Mouse (Mus musculus): ENCODE results near the gene Nmb. TPM values are rescaled to one million over a fixed set of nuclear protein-coding genes. Genes with fewer than 3 reads are reported as not detected.

Nmb gene
- total and polyA plus RNA-seq, 3 experiments: 0.47 to 0.66 (median 0.47) TPM

DNA sequence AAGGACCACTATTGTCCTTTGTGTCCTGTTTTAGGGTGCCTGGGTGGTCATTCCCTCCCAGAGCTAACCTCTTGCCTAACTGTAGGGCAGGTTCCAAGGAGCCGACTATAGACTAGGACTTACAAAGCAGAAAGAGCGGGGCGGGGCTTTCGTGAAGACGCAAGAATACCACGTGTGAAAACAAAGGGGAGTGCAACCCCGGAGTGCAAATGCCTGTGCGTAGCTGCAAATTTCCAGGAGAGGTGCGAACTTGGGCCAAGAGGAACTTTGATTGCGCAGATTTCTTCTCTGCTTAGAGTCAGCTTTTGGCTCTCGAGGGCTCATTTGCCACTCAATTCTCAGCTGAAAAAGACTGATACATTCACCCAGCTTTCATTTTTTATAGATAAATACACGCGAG lies 44.6 kb downstream of the Nmb start:
- Histone ChIP-seq H3K27me3 (replicated peaks) (no peaks in the 10 kb centered on the region), H3K36me3 (replicated peaks in 1 of 2; ENCODE audit: control insufficient read depth in 1 of 2, insufficient read depth in 1 of 2, low read length in 1 of 2) (peaks cover 2 to 17% of the 10 kb centered on the region in 2 experiments), H3K9ac (ENCODE audit: insufficient read depth, low read depth) (peak overlapping the region; percentile 34; the same call in 1 of the 2 replicates), H3K4me1 (ENCODE audit: control insufficient read depth in 1 of 2, insufficient read depth in 2 of 2) (peaks cover 2 to 35% of the 10 kb centered on the region in 2 experiments; a peak in 3 of 4 replicates), H3K27ac (ENCODE audit: insufficient read depth, low read depth) (no peak overlapping the region), H3K9me3 (replicated peaks; ENCODE audit: low read length) (no peaks in the 10 kb centered on the region), H3K4me3 (replicated peaks in 1 of 3; ENCODE audit: low read depth in 2 of 3, low read length in 2 of 3, poor library complexity in 1 of 3) (peak overlapping the region; percentile 87 to 94 (median 88)), H3K79me2 (replicated peaks; ENCODE audit: control insufficient read depth, extremely low read depth, insufficient read depth, poor library complexity, severe bottlenecking) (no peaks in the 10 kb centered on the region), H3K4me2 (ENCODE audit: insufficient read depth, low read depth, poor library complexity, severe bottlenecking) (peak overlapping the region; percentile 82)
- DNase-seq (ENCODE audit: extremely low read depth): peak; percentile 69
- in situ Hi-C loops (cut with MboI; ENCODE audit: low pct_ligation_motif_present, low pct_unique_long_range_greater_than_20kb, low sequenced_read_pairs): no loop called here
- dilution Hi-C loops (cut with MboI; ENCODE audit: extremely low pct_ligation_motif_present, extremely low pct_unique_long_range_greater_than_20kb, low sequenced_read_pairs): no loop called here
- peak; percentile 84 for TF ChIP-seq SIN3A (IDR thresholded peaks at IDR 0.05; ENCODE audit: low read length)
- no peak for TF ChIP-seq ELF1 (IDR thresholded peaks at IDR 0.05; ENCODE audit: low read depth, low read length)
- TF ChIP-seq MAX (IDR thresholded peaks at IDR 0.05; ENCODE audit: low read length): peak; percentile 88
- TF ChIP-seq MXI1 (IDR thresholded peaks at IDR 0.05; ENCODE audit: low read depth, low read length): peak; percentile 87; the same call in 1 of the 2 replicates
- peak; percentile 62 for TF ChIP-seq USF1 (IDR thresholded peaks at IDR 0.05; ENCODE audit: low read depth, low read length)

DNA sequence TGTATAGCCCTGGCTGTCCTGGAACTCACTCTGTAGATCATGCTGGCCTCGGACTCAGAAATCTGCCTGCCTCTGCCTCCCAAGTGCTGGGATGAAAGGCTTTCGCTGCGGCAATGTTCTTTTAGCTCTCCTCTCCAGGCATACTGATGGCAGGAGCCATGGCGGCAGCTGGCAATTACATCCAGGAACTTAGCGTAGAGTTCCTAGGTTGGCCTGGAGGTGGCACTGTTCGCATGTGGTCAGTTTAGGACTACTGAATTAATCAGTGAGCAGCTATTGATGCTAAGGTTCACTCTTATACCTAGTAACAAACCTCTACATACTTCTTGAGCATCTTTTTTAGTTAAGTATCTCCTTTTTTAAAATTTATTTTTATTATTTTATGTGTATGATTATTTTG lies 47.7 kb downstream of the Nmb start:
- in situ Hi-C loops (cut with MboI; ENCODE audit: low pct_ligation_motif_present, low pct_unique_long_range_greater_than_20kb, low sequenced_read_pairs) (no loop called here), dilution Hi-C loops (cut with MboI; ENCODE audit: extremely low pct_ligation_motif_present, extremely low pct_unique_long_range_greater_than_20kb, low sequenced_read_pairs) (no loop called here)
- peak; percentile 72 for DNase-seq (ENCODE audit: extremely low read depth)
- peak overlapping the region; percentile 22; the same call in 1 of the 2 replicates for H3K9ac ChIP-seq (ENCODE audit: insufficient read depth, low read depth)
- H3K4me2 ChIP-seq (ENCODE audit: insufficient read depth, low read depth, poor library complexity, severe bottlenecking): peak overlapping the region; percentile 51
- no peaks in the 10 kb centered on the region for H3K36me3 ChIP-seq (replicated peaks in 1 of 2; ENCODE audit: control insufficient read depth in 1 of 2, insufficient read depth in 1 of 2, low read length in 1 of 2)
- no peak overlapping the region for H3K27ac ChIP-seq (ENCODE audit: insufficient read depth, low read depth)
- H3K4me3 ChIP-seq (replicated peaks in 1 of 3; ENCODE audit: low read depth in 2 of 3, low read length in 2 of 3, poor library complexity in 1 of 3): no peak overlapping the region
- H3K27me3 ChIP-seq (replicated peaks): no peaks in the 10 kb centered on the region
- no peaks in the 10 kb centered on the region for H3K79me2 ChIP-seq (replicated peaks; ENCODE audit: control insufficient read depth, extremely low read depth, insufficient read depth, poor library complexity, severe bottlenecking)
- TF ChIP-seq ZKSCAN1 (IDR thresholded peaks at IDR 0.05; ENCODE audit: borderline replicate concordance, low read depth, low read length) (no peak), TCF12 (IDR thresholded peaks at IDR 0.05; ENCODE audit: low read depth, low read length) (0 out of 2 replicates have a peak, but pooled peaks have one; percentile 13), HCFC1 (IDR thresholded peaks at IDR 0.05; ENCODE audit: low read depth, low read length) (peak; percentile 53), ELF1 (IDR thresholded peaks at IDR 0.05; ENCODE audit: low read depth, low read length) (peak; percentile 43), RAD21 (IDR thresholded peaks at IDR 0.05; ENCODE audit: low read depth, low read length) (peak; percentile 89), POLR2A (IDR thresholded peaks at IDR 0.05; ENCODE audit: low read depth, low read length) (peak; percentile 36; the same call in 1 of the 2 replicates), MYC (IDR thresholded peaks at IDR 0.05; ENCODE audit: low read depth, low read length) (peak; percentile 73), MAZ (IDR thresholded peaks at IDR 0.05; ENCODE audit: low read depth, low read length) (0 out of 2 replicates have a peak, but pooled peaks have one; percentile 18), ZC3H11A (IDR thresholded peaks at IDR 0.05; ENCODE audit: low read depth, low read length) (peak; percentile 39), USF2 (conservative IDR thresholded peaks at IDR 0.05; ENCODE audit: low read depth, low read length) (no peak), KAT2A (IDR thresholded peaks at IDR 0.05; ENCODE audit: insufficient replicate concordance, low read length) (no peak), CTCF (conservative IDR thresholded peaks at IDR 0.05 in 1 of 2, IDR thresholded peaks at IDR 0.05 in 1 of 2; ENCODE audit: low read depth in 2 of 2, low read length in 2 of 2) (peak; percentile 88 to 92), SMC3 (IDR thresholded peaks at IDR 0.05; ENCODE audit: low read depth, low read length) (peak; percentile 74)
- H3K4me1 ChIP-seq (ENCODE audit: control insufficient read depth in 1 of 2, insufficient read depth in 2 of 2): peaks cover 6 to 22% of the 10 kb centered on the region in 2 experiments; a peak in 3 of 4 replicates
- H3K9me3 ChIP-seq (replicated peaks; ENCODE audit: low read length): peaks cover 5% of the 10 kb centered on the region

All from CH12.LX (cell line).